Mouse (Mus musculus) lung, postnatal 0 days (tissue): ENCODE data around the gene Ptbp1. TPM values are rescaled to one million over a fixed set of nuclear protein-coding genes. Genes with fewer than 3 reads are reported as not detected.
A peak's percentile ranks its signal among the peaks of the same experiment; 100 is the strongest.

Experiments
- ATAC-seq: fragments of 200-750 bp; cut with Nextera tagmentation; 2 replicates; pipeline ENCODE4 v1.8.0; 2017; ENCODE audit warnings: moderate library complexity
- DNase-seq: peaks from one replicate; pipeline ENCODE4 v3.0.0-alpha.2; 2016; ENCODE audit warnings: low spot score
- H3K27ac ChIP-seq: fragments of 300-500 bp; sonication (generic); 2 replicates; pipeline ENCODE4 v1.5.1; 2014; ENCODE audit warnings: antibody characterized with exemption, mild to moderate bottlenecking, low read length, mixed read lengths
- H3K27me3 ChIP-seq: fragments of 300-500 bp; sonication (generic); replicated peaks from 2 replicates; pipeline ENCODE4 v1.6.1; 2014; ENCODE audit warnings: low read length, mixed read lengths; ENCODE audit not compliant: insufficient read depth
- H3K36me3 ChIP-seq: fragments of 300-500 bp; sonication (generic); 2 replicates; pipeline ENCODE4 v1.6.1; 2014; ENCODE audit warnings: low read length, mixed read lengths; ENCODE audit not compliant: insufficient read depth
- H3K4me1 ChIP-seq: fragments of 300-500 bp; sonication (generic); 2 replicates; pipeline ENCODE4 v1.6.1; 2014; ENCODE audit warnings: antibody characterized with exemption, low read depth, low read length, mixed read lengths; ENCODE audit not compliant: insufficient read depth
- H3K4me2 ChIP-seq: fragments of 300-500 bp; sonication (generic); replicated peaks from 2 replicates; pipeline ENCODE4 v1.6.1; 2014; ENCODE audit warnings: low read depth, mild to moderate bottlenecking, low read length, moderate library complexity, mixed read lengths
- H3K4me3 ChIP-seq: fragments of 300-500 bp; sonication (generic); 2 replicates; pipeline ENCODE4 v1.5.1; 2014; ENCODE audit warnings: low read depth, low read length
- H3K9ac ChIP-seq: fragments of 300-500 bp; sonication (generic); replicated peaks from 2 replicates; pipeline ENCODE4 v1.6.1; 2014; ENCODE audit warnings: low read depth, mild to moderate bottlenecking
- H3K9me3 ChIP-seq: fragments of 300-500 bp; sonication (generic); 2 replicates; pipeline ENCODE4 v1.6.1; 2016; ENCODE audit warnings: low read length, mixed read lengths
- CTCF ChIP-seq: IDR thresholded peaks from 2 replicates; pipeline ENCODE4 v1.5.1; 2016; ENCODE audit warnings: antibody characterized with exemption, mild to moderate bottlenecking
- EP300 ChIP-seq: IDR thresholded peaks from 2 replicates; pipeline ENCODE4 v1.6.1; 2016; ENCODE audit warnings: antibody characterized with exemption, mild to moderate bottlenecking, control low read depth
- WGBS: fragments of 180-500 bp; shearing (Covaris S2); extraction: QIAGEN DNeasy Blood & Tissue Kit; methylation state at CpG from one replicate; pipeline ENCODE4 v1.1.7; 2014; 5-methylcytosine and 5-hydroxymethylcytosine counted together
- microRNA-seq: library from miRNA; unstranded; fragments of <30 nt; microRNA quantifications from one replicate; pipeline ENCODE4, GENCODE M21; 2016
- polyA plus RNA-seq: library from polyadenylated mRNA; unstranded; fragments of >200 nt; fragmentation: Nextera tagmentation; extraction: Ambion mirVana; gene quantifications from 2 replicates; pipeline ENCODE4 v1.2.1, GENCODE M21; 2015

The Ptbp1 gene
- polyA plus RNA-seq, 1 experiment from 2014 or later = 109 TPM

DNA sequence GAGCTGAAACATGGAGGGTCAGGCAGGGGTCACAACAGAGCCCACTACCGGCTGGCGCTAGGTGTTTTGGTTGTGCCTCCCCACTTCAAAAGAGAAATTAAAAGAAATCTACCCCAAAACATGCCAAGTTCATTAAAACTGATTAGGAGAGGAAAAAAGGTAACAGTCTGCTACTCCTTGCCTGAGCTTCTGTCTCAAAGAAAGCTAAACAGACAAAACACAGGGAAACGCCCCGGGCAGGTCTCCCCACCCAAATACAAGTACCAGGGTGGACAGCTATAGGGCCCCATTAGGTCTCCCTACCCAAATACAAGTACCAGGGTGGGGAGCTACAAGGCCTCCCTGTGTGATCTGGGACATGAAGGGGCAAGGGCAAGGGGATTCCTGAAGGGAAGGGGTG, 56.3 kb downstream of the Ptbp1 start, which contains the start of gene Gm26602:
Gene Gm26602, plus strand, starts transcription at position 301 of the 400 bp plus-strand sequence.
- WGBS = 91% methylated on average over 4 of the region's 4 CpGs
- Histone ChIP-seq H3K4me3 (no peak within 1 kb of the TSS), H3K27me3 (no peaks in the 10 kb centered on the region), H3K9ac (no peak within 1 kb of the TSS), H3K4me1 (peaks cover 4% of the 10 kb centered on the region; the same call in 1 of the 2 replicates), H3K9me3 (no peaks in the 10 kb centered on the region), H3K4me2 (no peak within 1 kb of the TSS), H3K36me3 (peaks cover 15% of the 10 kb centered on the region; the same call in 1 of the 2 replicates), H3K27ac (peak within 1 kb of the TSS; percentile 4; the same call in 1 of the 2 replicates)
- no peak for ATAC-seq
- TF ChIP-seq EP300 (no peak), CTCF (no peak)
- no peak for DNase-seq

DNA sequence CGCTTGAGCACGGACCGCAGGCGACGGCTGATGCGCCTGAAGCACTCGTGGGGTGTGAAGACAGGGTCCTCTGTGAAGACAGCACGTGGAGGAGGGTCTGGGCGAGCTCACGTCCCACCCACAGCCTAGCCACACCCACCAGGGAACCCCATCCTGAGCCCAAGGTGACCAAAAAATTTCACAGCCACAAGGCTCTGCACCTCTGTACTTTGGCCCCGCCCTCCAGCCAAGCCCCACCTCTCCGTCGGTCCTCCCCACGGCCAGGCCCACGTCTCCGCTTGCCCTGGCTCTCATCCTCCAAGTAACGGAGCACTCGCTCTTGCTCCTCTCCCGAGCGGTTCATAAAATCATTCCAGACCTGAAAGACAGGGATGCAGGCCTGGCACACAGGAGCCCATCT, 58.2 kb downstream of the Ptbp1 start:
- H3K36me3 ChIP-seq = 0 out of 2 replicates have a peak, but pooled peaks cover 10% of the 10 kb centered on the region
- H3K27ac ChIP-seq = no peak overlapping the region
- H3K9ac ChIP-seq = no peak overlapping the region
- no peak for ATAC-seq
- no peaks in the 10 kb centered on the region for H3K27me3 ChIP-seq
- no peaks in the 10 kb centered on the region for H3K9me3 ChIP-seq
- DNase-seq = no peak
- H3K4me2 ChIP-seq = no peak overlapping the region
- TF ChIP-seq CTCF = no peak
- TF ChIP-seq EP300 = no peak
- peaks cover 11% of the 10 kb centered on the region; the same call in 1 of the 2 replicates for H3K4me1 ChIP-seq
- no peak overlapping the region for H3K4me3 ChIP-seq
- 67% methylated on average over 17 of the region's 20 CpGs for WGBS

Small RNAs within 50 kb of the gene (microRNA-seq; reads per million reads assigned to microRNA genes)
- not detected for gene Mir6910

Other genes with a start within 250 kb of the Ptbp1 start
- gene C2cd4c, start 240.4 kb upstream of the Ptbp1 start, polyA plus RNA-seq = not detected in 2 replicates
- gene Shc2, start 216.5 kb upstream of the Ptbp1 start, polyA plus RNA-seq = 1.1 and 1.3 TPM in 2 replicates
- gene Odf3l2, start 208.7 kb upstream of the Ptbp1 start, polyA plus RNA-seq = not detected in 2 replicates
- gene Madcam1, start 189.9 kb upstream of the Ptbp1 start, polyA plus RNA-seq = not detected in 2 replicates
- gene Tpgs1, start 185.1 kb upstream of the Ptbp1 start, polyA plus RNA-seq = 64.6 and 71.2 TPM in 2 replicates
- 52.7 and 64.3 TPM in 2 replicates for gene Cdc34, start 172.2 kb upstream of the Ptbp1 start, polyA plus RNA-seq
- 0.57 and 0.69 TPM in 2 replicates for gene Gzmm, start 165.4 kb upstream of the Ptbp1 start, polyA plus RNA-seq
- 1,234 and 1,299 TPM in 2 replicates for gene Bsg, start 149.9 kb upstream of the Ptbp1 start, polyA plus RNA-seq
- 0.12 and 0.15 TPM in 2 replicates for gene Hcn2, start 137.8 kb upstream of the Ptbp1 start, polyA plus RNA-seq
- 17.4 and 22.4 TPM in 2 replicates for gene Polrmt, start 107.8 kb upstream of the Ptbp1 start, polyA plus RNA-seq
- gene Fgf22, start 99.4 kb upstream of the Ptbp1 start, polyA plus RNA-seq = 0.18 TPM in 1 of 2 replicates, not detected in the other
- gene Rnf126, start 87.5 kb upstream of the Ptbp1 start, polyA plus RNA-seq = 40.5 and 45.9 TPM in 2 replicates
- 38.6 and 39.9 TPM in 2 replicates for gene Fstl3, start 77.2 kb upstream of the Ptbp1 start, polyA plus RNA-seq
- gene Prss57, start 63.5 kb upstream of the Ptbp1 start, polyA plus RNA-seq = 0.11 and 0.31 TPM in 2 replicates
- gene Palm, start 60.9 kb upstream of the Ptbp1 start, polyA plus RNA-seq = 29.6 and 30.8 TPM in 2 replicates
- gene Misp, start 33.4 kb upstream of the Ptbp1 start, polyA plus RNA-seq = 10.5 and 10.6 TPM in 2 replicates
- 2.2 and 2.4 TPM in 2 replicates for gene Prtn3, start 20.0 kb downstream of the Ptbp1 start, polyA plus RNA-seq
- 3.9 and 4.8 TPM in 2 replicates for gene Plppr3, start 20.2 kb downstream of the Ptbp1 start, polyA plus RNA-seq
- gene Elane, start 31.8 kb downstream of the Ptbp1 start, polyA plus RNA-seq = 0.92 TPM in 1 of 2 replicates, not detected in the other
- gene Cfd, start 36.4 kb downstream of the Ptbp1 start, polyA plus RNA-seq = not detected in 2 replicates
- 32.0 and 32.8 TPM in 2 replicates for gene Med16, start 54.5 kb downstream of the Ptbp1 start, polyA plus RNA-seq
- not detected in 2 replicates for gene Gm26602, start 56.4 kb downstream of the Ptbp1 start, polyA plus RNA-seq
- gene Kiss1r, start 62.5 kb downstream of the Ptbp1 start, polyA plus RNA-seq = 1.6 and 1.7 TPM in 2 replicates
- 123 and 129 TPM in 2 replicates for gene R3hdm4, start 66.8 kb downstream of the Ptbp1 start, polyA plus RNA-seq
- gene Arid3a, start 72.6 kb downstream of the Ptbp1 start, polyA plus RNA-seq = 4.8 and 7.1 TPM in 2 replicates
- 32.8 and 44.2 TPM in 2 replicates for gene Wdr18, start 105.7 kb downstream of the Ptbp1 start, polyA plus RNA-seq
- 0.24 and 0.32 TPM in 2 replicates for gene Grin3b, start 116.3 kb downstream of the Ptbp1 start, polyA plus RNA-seq
- gene Tmem259, start 129.9 kb downstream of the Ptbp1 start, polyA plus RNA-seq = 26.7 and 27.6 TPM in 2 replicates
- gene Cnn2, start 134.2 kb downstream of the Ptbp1 start, polyA plus RNA-seq = 483 and 567 TPM in 2 replicates
- gene Abca7, start 142.1 kb downstream of the Ptbp1 start, polyA plus RNA-seq = 5.5 and 6.5 TPM in 2 replicates
- 20.1 and 22.2 TPM in 2 replicates for gene Arhgap45, start 162.2 kb downstream of the Ptbp1 start, polyA plus RNA-seq
- 178 and 202 TPM in 2 replicates for gene Polr2e, start 185.4 kb downstream of the Ptbp1 start, polyA plus RNA-seq
- gene Gpx4, start 192.7 kb downstream of the Ptbp1 start, polyA plus RNA-seq = 1,058 and 1,082 TPM in 2 replicates